Mouse (Mus musculus) heart, postnatal 0 days (tissue): ENCODE measurements around the gene Pxmp2. TPM values are rescaled to one million over a fixed set of nuclear protein-coding genes. Genes with fewer than 3 reads are reported as not detected.

Source experiments
- ATAC-seq: fragments of 200-750 bp; cut with Nextera tagmentation; 2 replicates; pipeline ENCODE4 v1.8.0; 2017; ENCODE audit warnings: low read depth, moderate number of reproducible peaks, moderate library complexity; ENCODE audit not compliant: insufficient read depth
- DNase-seq: peaks from one replicate; pipeline ENCODE4 v3.0.0-alpha.2; 2016; ENCODE audit warnings: low spot score
- H3K27ac ChIP-seq: fragments of 300-500 bp; sonication (generic); 2 replicates; pipeline ENCODE4 v1.5.1; 2014; ENCODE audit warnings: low read depth, mild to moderate bottlenecking
- H3K27me3 ChIP-seq: fragments of 300-500 bp; sonication (generic); 2 replicates; pipeline ENCODE4 v1.6.1; 2014; ENCODE audit warnings: low read length, mixed read lengths; ENCODE audit not compliant: control insufficient read depth, insufficient read depth
- H3K36me3 ChIP-seq: fragments of 300-500 bp; sonication (generic); replicated peaks from 2 replicates; pipeline ENCODE4 v1.6.1; 2014; ENCODE audit warnings: low read length, mixed read lengths; ENCODE audit not compliant: control insufficient read depth, insufficient read depth
- H3K4me1 ChIP-seq: fragments of 300-500 bp; sonication (generic); 2 replicates; pipeline ENCODE4 v1.6.1; 2014; ENCODE audit warnings: antibody characterized with exemption; ENCODE audit not compliant: control insufficient read depth, insufficient read depth
- H3K4me2 ChIP-seq: fragments of 300-500 bp; sonication (generic); 2 replicates; pipeline ENCODE4 v1.6.1; 2014; ENCODE audit warnings: low read depth, mild to moderate bottlenecking, low read length, moderate library complexity
- H3K4me3 ChIP-seq: fragments of 300-500 bp; sonication (generic); 2 replicates; pipeline ENCODE4 v1.5.1; 2014; ENCODE audit warnings: low read depth, low read length
- H3K9ac ChIP-seq: fragments of 300-500 bp; sonication (generic); replicated peaks from 2 replicates; pipeline ENCODE4 v1.6.1; 2014; ENCODE audit warnings: low read depth, low read length, mixed read lengths
- H3K9me3 ChIP-seq: fragments of 300-500 bp; sonication (generic); replicated peaks from 2 replicates; pipeline ENCODE4 v1.6.1; 2016; ENCODE audit warnings: low read length; ENCODE audit not compliant: control insufficient read depth
- CTCF ChIP-seq: IDR thresholded peaks from 2 replicates; pipeline ENCODE4 v1.5.1; 2016; ENCODE audit warnings: antibody characterized with exemption, control low read depth, low read depth
- EP300 ChIP-seq: IDR thresholded peaks from 2 replicates; pipeline ENCODE4 v1.6.1; 2016; ENCODE audit warnings: antibody characterized with exemption, low read depth
- WGBS: fragments of 180-500 bp; shearing (Covaris S2); extraction: QIAGEN DNeasy Blood & Tissue Kit; methylation state at CpG from one replicate; pipeline ENCODE4 v1.1.7; 2014; 5-methylcytosine and 5-hydroxymethylcytosine counted together
- polyA plus RNA-seq: library from polyadenylated mRNA; unstranded; fragments of >200 nt; fragmentation: Nextera tagmentation; extraction: Ambion mirVana; gene quantifications from 2 replicates; pipeline ENCODE4 v1.2.1, GENCODE M21; 2015
- total RNA-seq: library from RNA; depleted of rRNA; stranded (reverse); fragments of >200 nt; gene quantifications from 2 replicates; pipeline ENCODE4 v1.2.3, GENCODE M21; 2014; ENCODE audit warnings: low replicate concordance; rRNA removed

Gene Pxmp2
- total and polyA plus RNA-seq, 2 experiments from 2014 or later: 48.4 to 113 TPM

DNA sequence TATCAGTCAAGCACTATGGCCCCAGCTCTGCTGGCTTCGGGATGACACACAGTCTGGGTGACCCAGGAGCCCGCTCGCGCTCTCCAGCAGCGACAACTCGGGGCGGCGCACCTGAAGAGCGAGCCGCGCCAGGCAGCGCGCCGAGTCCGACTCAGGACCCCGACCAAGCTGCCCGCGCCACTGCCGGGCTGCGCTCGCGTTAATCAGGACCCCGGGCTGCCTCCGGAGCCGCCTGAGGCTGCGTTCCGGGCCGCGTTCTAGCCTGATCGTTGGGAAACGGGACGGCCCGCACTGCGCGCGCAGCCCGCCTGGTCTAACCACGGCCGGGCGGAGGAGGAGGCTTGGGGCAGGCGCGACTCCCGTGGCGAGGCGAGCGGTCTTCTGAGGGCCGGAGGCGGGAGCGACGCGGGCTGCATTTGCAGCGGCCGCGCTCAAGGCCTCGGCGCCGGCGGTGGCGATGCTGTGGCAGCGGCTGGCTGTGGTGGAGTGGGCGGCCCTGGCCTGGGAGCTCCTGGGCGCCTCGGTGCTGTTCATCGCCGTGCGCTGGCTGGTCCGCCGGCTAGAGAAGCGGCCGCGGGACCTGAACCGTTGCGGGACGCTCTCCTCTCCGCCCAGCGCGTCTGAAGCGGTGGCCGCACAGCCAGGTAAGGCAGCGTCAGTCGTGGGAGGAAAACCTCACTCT is 55.1 kb downstream of the Pxmp2 start, which contains the start of gene Ankle2:
Gene Ankle2 (plus strand): TSS at position 225 of the 682 bp plus-strand sequence.
- TF ChIP-seq EP300 (peak; percentile 91), CTCF (no peak)
- Histone ChIP-seq H3K36me3 (peaks cover 14% of the 10 kb centered on the region; the same call in 1 of the 2 replicates), H3K27me3 (no peaks in the 10 kb centered on the region), H3K9ac (peak within 1 kb of the TSS; percentile 94), H3K4me1 (peaks cover 9% of the 10 kb centered on the region), H3K27ac (peak within 1 kb of the TSS; percentile 88), H3K4me2 (peak within 1 kb of the TSS; percentile 71), H3K4me3 (peak within 1 kb of the TSS; percentile 93), H3K9me3 (no peaks in the 10 kb centered on the region)
- DNase-seq (peak; percentile 85), ATAC-seq (peak; percentile 95)
- under 1% methylated on average over 76 of the region's 81 CpGs for WGBS

DNA sequence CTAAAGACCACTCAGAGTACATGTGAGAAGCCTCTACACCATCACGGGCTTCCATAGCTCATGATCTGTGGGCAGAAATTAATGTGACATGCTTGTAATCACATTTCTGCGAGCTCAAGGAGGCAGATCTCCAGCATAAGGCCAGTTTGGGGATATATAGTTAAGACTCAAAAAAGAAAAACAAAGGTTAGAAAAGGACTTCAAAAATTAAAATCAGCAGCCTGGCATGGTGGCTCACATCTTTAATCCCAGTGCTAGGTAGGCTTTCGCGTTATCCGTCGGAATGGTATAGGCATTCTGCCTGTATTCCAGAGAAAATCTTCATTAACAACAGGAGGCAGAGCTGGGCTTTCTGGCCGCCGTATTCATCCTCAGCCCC is 55.6 kb downstream of the Pxmp2 start:
- TF ChIP-seq CTCF: no peak
- TF ChIP-seq EP300: no peak
- peak overlapping the region; percentile 71 for H3K4me2 ChIP-seq
- H3K36me3 ChIP-seq: peaks cover 14% of the 10 kb centered on the region; the same call in 1 of the 2 replicates
- peak overlapping the region; percentile 88 for H3K27ac ChIP-seq
- peak overlapping the region; percentile 94 for H3K9ac ChIP-seq
- H3K4me3 ChIP-seq: peak overlapping the region; percentile 93
- no peak for DNase-seq
- WGBS: 8% methylated on average over 8 of the region's 8 CpGs
- peaks cover 9% of the 10 kb centered on the region for H3K4me1 ChIP-seq
- H3K9me3 ChIP-seq: no peaks in the 10 kb centered on the region
- no peak for ATAC-seq
- no peaks in the 10 kb centered on the region for H3K27me3 ChIP-seq

- no peak overlapping the region for H3K9ac ChIP-seq
- no peak for TF ChIP-seq CTCF
- no peak for TF ChIP-seq EP300
- no peaks in the 10 kb centered on the region for H3K27me3 ChIP-seq
- no peak for DNase-seq
- no peak overlapping the region for H3K4me3 ChIP-seq
- H3K4me1 ChIP-seq: peaks cover 9% of the 10 kb centered on the region
- H3K9me3 ChIP-seq: no peaks in the 10 kb centered on the region
- peaks cover 30% of the 10 kb centered on the region for H3K36me3 ChIP-seq
- no peak overlapping the region for H3K4me2 ChIP-seq
- WGBS: 28% methylated on average over 1 of the region's 1 CpGs
- no peak for ATAC-seq
- no peak overlapping the region for H3K27ac ChIP-seq
These were observed 58.6 kb downstream of the Pxmp2 start for GRCm38 (mm10) chr5:110227336-110227883.

- no peak for ATAC-seq
- DNase-seq: no peak
- Histone ChIP-seq H3K4me2 (no peak overlapping the region), H3K4me3 (no peak overlapping the region), H3K9me3 (no peaks in the 10 kb centered on the region), H3K4me1 (peaks cover 3% of the 10 kb centered on the region), H3K27ac (no peak overlapping the region), H3K36me3 (peaks cover 53% of the 10 kb centered on the region), H3K27me3 (no peaks in the 10 kb centered on the region), H3K9ac (no peak overlapping the region)
- WGBS: 74% methylated on average over 3 of the region's 3 CpGs
- TF ChIP-seq EP300: no peak
- TF ChIP-seq CTCF: no peak
These were observed 60.9 kb downstream of the Pxmp2 start for GRCm38 (mm10) chr5:110225056-110225455.

Other genes starting within 250 kb of the Pxmp2 start
- gene Gm17655, start 213.7 kb downstream of the Pxmp2 start, total RNA-seq: 0.12 TPM in 1 of 2 replicates, not detected in the other
- 1.4 and 1.8 TPM in 2 replicates for gene Gm17655, start 213.7 kb downstream of the Pxmp2 start, polyA plus RNA-seq
- 2.3 TPM in 1 of 2 replicates, not detected in the other for gene Gm35315, start 191.8 kb downstream of the Pxmp2 start, total RNA-seq
- gene Gm35315, start 191.8 kb downstream of the Pxmp2 start, polyA plus RNA-seq: 0.03 and 0.05 TPM in 2 replicates
- gene Plcxd1, start 186.2 kb downstream of the Pxmp2 start, total RNA-seq: not detected in 2 replicates
- gene Plcxd1, start 186.2 kb downstream of the Pxmp2 start, polyA plus RNA-seq: 0.26 and 0.29 TPM in 2 replicates
- gene Gtpbp6, start 178.0 kb downstream of the Pxmp2 start, total RNA-seq: 29.8 and 32.3 TPM in 2 replicates
- 13.9 and 14.2 TPM in 2 replicates for gene Gtpbp6, start 178.0 kb downstream of the Pxmp2 start, polyA plus RNA-seq
- 0.50 and 3.3 TPM in 2 replicates for gene Zfp605, start 176.1 kb downstream of the Pxmp2 start, total RNA-seq
- gene Zfp605, start 176.1 kb downstream of the Pxmp2 start, polyA plus RNA-seq: 2.1 and 2.4 TPM in 2 replicates
- gene Chfr, start 150.3 kb downstream of the Pxmp2 start, total RNA-seq: 32.3 and 56.0 TPM in 2 replicates
- gene Chfr, start 150.3 kb downstream of the Pxmp2 start, polyA plus RNA-seq: 17.3 and 19.7 TPM in 2 replicates
- 10.1 and 17.6 TPM in 2 replicates for gene Golga3, start 109.5 kb downstream of the Pxmp2 start, total RNA-seq
- 8.7 and 11.1 TPM in 2 replicates for gene Golga3, start 109.5 kb downstream of the Pxmp2 start, polyA plus RNA-seq
- gene Ankle2, start 55.2 kb downstream of the Pxmp2 start, total RNA-seq: 17.3 and 24.2 TPM in 2 replicates
- 12.5 and 12.6 TPM in 2 replicates for gene Ankle2, start 55.2 kb downstream of the Pxmp2 start, polyA plus RNA-seq
- gene Pgam5, start 16.3 kb downstream of the Pxmp2 start, total RNA-seq: 76.6 and 77.4 TPM in 2 replicates
- 37.6 and 39.6 TPM in 2 replicates for gene Pgam5, start 16.3 kb downstream of the Pxmp2 start, polyA plus RNA-seq
- 12.8 and 13.8 TPM in 2 replicates for gene Pole, start 120 bp upstream of the Pxmp2 start, total RNA-seq
- gene Pole, start 120 bp upstream of the Pxmp2 start, polyA plus RNA-seq: 3.6 and 4.8 TPM in 2 replicates
- not detected in 2 replicates for gene P2rx2, start 57.0 kb upstream of the Pxmp2 start, total RNA-seq
- gene P2rx2, start 57.0 kb upstream of the Pxmp2 start, polyA plus RNA-seq: not detected in 2 replicates
- gene Lrcol1, start 58.5 kb upstream of the Pxmp2 start, total RNA-seq: not detected in 2 replicates
- not detected in 2 replicates for gene Lrcol1, start 58.5 kb upstream of the Pxmp2 start, polyA plus RNA-seq
- gene Fbrsl1, start 162.3 kb upstream of the Pxmp2 start, total RNA-seq: 19.2 and 37.0 TPM in 2 replicates
- gene Fbrsl1, start 162.3 kb upstream of the Pxmp2 start, polyA plus RNA-seq: 6.8 and 7.6 TPM in 2 replicates